Mouse (Mus musculus) intestine, embryonic 14.5 days (tissue): ENCODE measurements around the gene Ppp2r3a. TPM values are rescaled to one million over a fixed set of nuclear protein-coding genes. Genes with fewer than 3 reads are reported as not detected.
A peak's percentile ranks its signal among the peaks of the same experiment; 100 is the strongest.

Experiments
- ATAC-seq: fragments of 200-750 bp; cut with Nextera tagmentation; replicated peaks from 2 replicates; pipeline ENCODE4 v1.8.0; 2017; ENCODE audit warnings: low read depth, moderate number of reproducible peaks, moderate TSS enrichment, moderate library complexity; ENCODE audit not compliant: low FRiP score, low TSS enrichment
- DNase-seq: peaks from one replicate; pipeline ENCODE4 v3.0.0-alpha.2; 2018; ENCODE audit warnings: low spot score
- H3K27ac ChIP-seq: fragments of 300-500 bp; sonication (generic); 2 replicates; pipeline ENCODE4 v1.5.1; 2014; ENCODE audit warnings: low read depth, mild to moderate bottlenecking, control low read depth
- H3K27me3 ChIP-seq: fragments of 300-500 bp; sonication (generic); replicated peaks from 2 replicates; pipeline ENCODE4 v1.6.1; 2014; ENCODE audit warnings: low read length, control low read depth; ENCODE audit not compliant: control insufficient read depth, insufficient read depth
- H3K36me3 ChIP-seq: fragments of 300-500 bp; sonication (generic); 2 replicates; pipeline ENCODE4 v1.6.1; 2014; ENCODE audit warnings: low read length, control low read depth; ENCODE audit not compliant: control insufficient read depth, insufficient read depth
- H3K4me1 ChIP-seq: fragments of 300-500 bp; sonication (generic); replicated peaks from 2 replicates; pipeline ENCODE4 v1.6.1; 2014; ENCODE audit warnings: low read length, control low read depth, mixed read lengths; ENCODE audit not compliant: control insufficient read depth, insufficient read depth
- H3K4me2 ChIP-seq: fragments of 300-500 bp; sonication (generic); 2 replicates; pipeline ENCODE4 v1.6.1; 2014; ENCODE audit warnings: low read length
- H3K4me3 ChIP-seq: fragments of 300-500 bp; sonication (generic); 2 replicates; pipeline ENCODE4 v1.5.1; 2014; ENCODE audit warnings: low read depth, low read length, control low read depth, mixed read lengths
- H3K9ac ChIP-seq: fragments of 300-500 bp; sonication (generic); 2 replicates; pipeline ENCODE4 v1.6.1; 2014; ENCODE audit warnings: mild to moderate bottlenecking, low read length
- H3K9me3 ChIP-seq: fragments of 300-500 bp; sonication (generic); 2 replicates; pipeline ENCODE4 v1.6.1; 2016; ENCODE audit warnings: low read length, control low read depth; ENCODE audit not compliant: control insufficient read depth
- WGBS: fragments of 180-500 bp; shearing (Covaris S2); extraction: QIAGEN DNeasy Blood & Tissue Kit; methylation state at CpG from one replicate; pipeline ENCODE4 v1.1.7; 2014; 5-methylcytosine and 5-hydroxymethylcytosine counted together
- polyA plus RNA-seq: library from polyadenylated mRNA; unstranded; fragments of >200 nt; fragmentation: Nextera tagmentation; extraction: Ambion mirVana; gene quantifications from 2 replicates; pipeline ENCODE4 v1.2.1, GENCODE M21; 2014

Gene Ppp2r3a
- polyA plus RNA-seq, 1 experiment from 2014 or later, result 14.1 TPM

- Histone ChIP-seq H3K4me2 (no peak overlapping the region), H3K27me3 (no peaks in the 10 kb centered on the region), H3K4me3 (no peak overlapping the region), H3K9ac (no peak overlapping the region), H3K27ac (no peak overlapping the region), H3K36me3 (no peaks in the 10 kb centered on the region), H3K9me3 (no peaks in the 10 kb centered on the region), H3K4me1 (no peaks in the 10 kb centered on the region)
- DNase-seq, result no peak
- WGBS, result 92% methylated on average over 3 of the region's 3 CpGs
- no peak for ATAC-seq
Measured at GRCm38 (mm10) chr9:101262815-101263214, 11.2 kb upstream of the Ppp2r3a start.

GRCm38 (mm10) chr9:101261989-101262571 is 10.5 kb upstream of the Ppp2r3a start:
- Histone ChIP-seq H3K4me3 (no peak overlapping the region), H3K4me1 (no peaks in the 10 kb centered on the region), H3K9me3 (no peaks in the 10 kb centered on the region), H3K4me2 (no peak overlapping the region), H3K27ac (no peak overlapping the region), H3K27me3 (no peaks in the 10 kb centered on the region), H3K36me3 (no peaks in the 10 kb centered on the region), H3K9ac (no peak overlapping the region)
- WGBS, result 52% methylated on average over 11 of the region's 11 CpGs
- DNase-seq, result no peak
- no peak for ATAC-seq

- H3K9me3 ChIP-seq, result no peaks in the 10 kb centered on the region
- no peaks in the 10 kb centered on the region for H3K27me3 ChIP-seq
- H3K4me3 ChIP-seq, result no peak overlapping the region
- no peaks in the 10 kb centered on the region for H3K4me1 ChIP-seq
- DNase-seq, result no peak
- no peak overlapping the region for H3K4me2 ChIP-seq
- H3K27ac ChIP-seq, result no peak overlapping the region
- no peaks in the 10 kb centered on the region for H3K36me3 ChIP-seq
- WGBS, result 74% methylated on average over 4 of the region's 4 CpGs
- ATAC-seq, result no peak
- no peak overlapping the region for H3K9ac ChIP-seq
Measured at GRCm38 (mm10) chr9:101261443-101261842, 9.8 kb upstream of the Ppp2r3a start.

- Histone ChIP-seq H3K4me3 (no peak overlapping the region), H3K36me3 (no peaks in the 10 kb centered on the region), H3K27me3 (no peaks in the 10 kb centered on the region), H3K4me2 (no peak overlapping the region), H3K27ac (no peak overlapping the region), H3K4me1 (peaks cover 13% of the 10 kb centered on the region; the same call in 1 of the 2 replicates), H3K9me3 (no peaks in the 10 kb centered on the region), H3K9ac (no peak overlapping the region)
- 66% methylated on average over 3 of the region's 3 CpGs for WGBS
- DNase-seq, result no peak
- no peak for ATAC-seq
Measured at GRCm38 (mm10) chr9:101253136-101253535, 1.5 kb upstream of the Ppp2r3a start.

- no peak for DNase-seq
- peaks cover 13% of the 10 kb centered on the region; the same call in 1 of the 2 replicates for H3K4me1 ChIP-seq
- no peak overlapping the region for H3K4me2 ChIP-seq
- no peak overlapping the region for H3K27ac ChIP-seq
- H3K9ac ChIP-seq, result no peak overlapping the region
- no peak overlapping the region for H3K4me3 ChIP-seq
- H3K9me3 ChIP-seq, result no peaks in the 10 kb centered on the region
- no peak for ATAC-seq
- no peaks in the 10 kb centered on the region for H3K36me3 ChIP-seq
- H3K27me3 ChIP-seq, result no peaks in the 10 kb centered on the region
- 59% methylated on average over 4 of the region's 4 CpGs for WGBS
Measured at GRCm38 (mm10) chr9:101252541-101252940, 946 bp upstream of the Ppp2r3a start.

GRCm38 (mm10) chr9:101250981-101251643 is 483 bp downstream of the Ppp2r3a start:
- H3K27ac ChIP-seq, result peak overlapping the region; percentile 98
- peak; percentile 97 for ATAC-seq
- no peaks in the 10 kb centered on the region for H3K9me3 ChIP-seq

GRCm38 (mm10) chr9:101250486-101250885 is 1.1 kb downstream of the Ppp2r3a start:
- peak overlapping the region; percentile 85 for H3K9ac ChIP-seq
- peak overlapping the region; percentile 86 for H3K4me3 ChIP-seq
- H3K27ac ChIP-seq, result peak overlapping the region; percentile 98
- peaks cover 13% of the 10 kb centered on the region; the same call in 1 of the 2 replicates for H3K4me1 ChIP-seq
- ATAC-seq, result no peak
- no peaks in the 10 kb centered on the region for H3K9me3 ChIP-seq
- DNase-seq, result peak; percentile 57
- no peaks in the 10 kb centered on the region for H3K27me3 ChIP-seq
- H3K36me3 ChIP-seq, result no peaks in the 10 kb centered on the region
- peak overlapping the region; percentile 66 for H3K4me2 ChIP-seq
- 3% methylated on average over 11 of the region's 11 CpGs for WGBS

More at GRCm38 (mm10) chr9:101250981-101251643, 483 bp downstream of the Ppp2r3a start:
- peaks cover 13% of the 10 kb centered on the region; the same call in 1 of the 2 replicates for H3K4me1 ChIP-seq
- H3K36me3 ChIP-seq, result no peaks in the 10 kb centered on the region
- WGBS, result under 1% methylated on average over 51 of the region's 61 CpGs
- peak overlapping the region; percentile 85 for H3K9ac ChIP-seq
- peak overlapping the region; percentile 66 for H3K4me2 ChIP-seq
- peak; percentile 93 for DNase-seq
- peak overlapping the region; percentile 86 for H3K4me3 ChIP-seq
- no peaks in the 10 kb centered on the region for H3K27me3 ChIP-seq

- H3K9me3 ChIP-seq, result no peaks in the 10 kb centered on the region
- H3K27ac ChIP-seq, result no peak overlapping the region
- no peak for DNase-seq
- no peak overlapping the region for H3K4me3 ChIP-seq
- 71% methylated on average over 4 of the region's 4 CpGs for WGBS
- peak overlapping the region; percentile 66 for H3K4me2 ChIP-seq
- no peaks in the 10 kb centered on the region for H3K27me3 ChIP-seq
- H3K36me3 ChIP-seq, result no peaks in the 10 kb centered on the region
- ATAC-seq, result no peak
- peaks cover 13% of the 10 kb centered on the region; the same call in 1 of the 2 replicates for H3K4me1 ChIP-seq
- no peak overlapping the region for H3K9ac ChIP-seq
Measured at GRCm38 (mm10) chr9:101249626-101250025, 2.0 kb downstream of the Ppp2r3a start.
